Mouse (Mus musculus): ENCODE measurements at regions not wholly inside any gene's neighbourhood (a gene's known extent, or its start where the extent isn't known, plus 50 kb on each side); places are given as distances from the start of the nearest gene placed in this dataset.

DNA sequence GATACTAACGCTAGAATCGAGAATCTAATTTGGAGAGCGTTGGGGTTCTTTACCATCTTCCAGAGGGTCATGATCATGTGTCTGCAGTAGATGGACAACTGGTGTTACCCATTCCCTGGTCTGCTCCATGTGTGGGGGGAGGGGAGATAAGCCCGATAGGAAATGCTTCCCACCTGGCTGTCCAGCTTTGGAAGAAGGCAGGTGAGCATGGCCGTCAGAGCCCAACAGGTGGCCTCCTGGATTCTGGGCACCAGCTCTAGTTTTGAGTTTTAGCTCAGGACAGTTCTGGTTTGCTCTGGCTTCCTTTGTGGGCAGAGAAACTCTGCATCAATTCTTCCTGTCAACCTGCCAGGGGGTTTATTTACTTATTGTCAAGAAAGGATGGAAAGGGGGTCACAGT, 60.5 kb upstream of the Cnih3 start:
- WGBS = 66% methylated on average over 5 of the region's 5 CpGs

DNA sequence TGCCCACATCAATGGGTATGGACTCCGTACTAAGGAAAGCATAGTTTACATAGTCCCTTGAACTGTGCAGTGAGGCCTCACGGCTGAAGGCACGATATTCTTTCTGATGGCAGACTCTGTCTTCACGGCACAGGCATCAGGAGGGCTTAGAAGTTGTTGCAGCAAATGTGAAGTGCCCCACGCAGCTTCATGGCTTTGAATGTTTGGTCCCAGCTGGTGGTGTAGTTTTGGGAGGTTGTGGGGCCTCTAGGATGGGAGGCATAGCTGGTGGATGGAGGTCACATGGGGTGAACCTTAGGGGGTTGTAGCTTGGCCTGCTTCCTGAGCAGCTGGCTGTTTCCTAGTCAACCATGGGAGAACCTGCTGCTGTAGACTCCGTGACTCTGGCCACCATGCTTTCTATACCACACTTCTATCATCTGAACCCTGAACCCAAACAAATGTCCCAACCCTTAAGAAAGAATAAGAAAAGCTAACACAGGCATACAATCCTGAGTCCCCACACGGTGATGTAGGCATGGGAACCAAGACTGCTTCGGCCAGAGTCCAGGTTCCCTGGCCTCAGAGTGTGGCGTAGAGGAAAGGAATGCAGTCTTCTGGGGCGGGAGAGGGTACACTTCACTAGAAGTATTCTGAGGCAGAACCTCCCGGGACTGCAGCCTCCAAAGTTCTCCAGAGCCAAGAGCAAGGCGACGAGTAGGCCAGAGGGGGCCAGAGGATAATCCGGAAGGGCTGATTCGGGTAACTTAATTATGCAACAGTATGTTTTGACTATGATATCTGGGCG, 59.2 kb upstream of the Cnih3 start:
- Histone ChIP-seq H3K9ac (replicated peaks; ENCODE audit: low read depth, low read length) (no peak overlapping the region), H3K27me3 (ENCODE audit: control insufficient read depth, insufficient read depth, low read length) (no peaks in the 10 kb centered on the region), H3K4me1 (ENCODE audit: control insufficient read depth, insufficient read depth, low read length) (no peaks in the 10 kb centered on the region), H3K36me3 (ENCODE audit: control insufficient read depth, insufficient read depth, low read length) (no peaks in the 10 kb centered on the region), H3K4me2 (replicated peaks; ENCODE audit: low read depth, low read length) (no peak overlapping the region), H3K9me3 (ENCODE audit: control insufficient read depth, low read depth, low read length) (no peaks in the 10 kb centered on the region), H3K4me3 (ENCODE audit: low read depth, low read length) (no peak overlapping the region), H3K27ac (ENCODE audit: low read length) (no peak overlapping the region)
- ATAC-seq (ENCODE audit: insufficient number of reproducible peaks, insufficient read depth, low FRiP score, low read depth) = 0 out of 2 replicates have a peak, but pooled peaks have one; percentile 28
- 78% methylated on average over 16 of the region's 16 CpGs for WGBS

More for the DNA sequence above, 60.5 kb upstream of the Cnih3 start:
- ATAC-seq (ENCODE audit: insufficient number of reproducible peaks, insufficient read depth, low FRiP score, low read depth) = no peak
- H3K4me1 ChIP-seq (ENCODE audit: control insufficient read depth, insufficient read depth, low read length) = no peaks in the 10 kb centered on the region
- H3K4me3 ChIP-seq (ENCODE audit: low read depth, low read length) = no peak overlapping the region
- no peak overlapping the region for H3K9ac ChIP-seq (replicated peaks; ENCODE audit: low read depth, low read length)
- no peak overlapping the region for H3K27ac ChIP-seq (ENCODE audit: low read length)
- no peaks in the 10 kb centered on the region for H3K9me3 ChIP-seq (ENCODE audit: control insufficient read depth, low read depth, low read length)
- H3K36me3 ChIP-seq (ENCODE audit: control insufficient read depth, insufficient read depth, low read length) = no peaks in the 10 kb centered on the region
- H3K4me2 ChIP-seq (replicated peaks; ENCODE audit: low read depth, low read length) = no peak overlapping the region
- no peaks in the 10 kb centered on the region for H3K27me3 ChIP-seq (ENCODE audit: control insufficient read depth, insufficient read depth, low read length)

GRCm38 (mm10) chr1:181295651-181296050, 56.8 kb upstream of the Cnih3 start:
- no peak overlapping the region for H3K4me2 ChIP-seq (replicated peaks; ENCODE audit: low read depth, low read length)
- no peaks in the 10 kb centered on the region for H3K9me3 ChIP-seq (ENCODE audit: control insufficient read depth, low read depth, low read length)
- no peaks in the 10 kb centered on the region for H3K36me3 ChIP-seq (ENCODE audit: control insufficient read depth, insufficient read depth, low read length)
- no peak overlapping the region for H3K9ac ChIP-seq (replicated peaks; ENCODE audit: low read depth, low read length)
- no peaks in the 10 kb centered on the region for H3K27me3 ChIP-seq (ENCODE audit: control insufficient read depth, insufficient read depth, low read length)
- no peak overlapping the region for H3K27ac ChIP-seq (ENCODE audit: low read length)
- H3K4me3 ChIP-seq (ENCODE audit: low read depth, low read length) = no peak overlapping the region
- ATAC-seq (ENCODE audit: insufficient number of reproducible peaks, insufficient read depth, low FRiP score, low read depth) = no peak
- H3K4me1 ChIP-seq (ENCODE audit: control insufficient read depth, insufficient read depth, low read length) = no peaks in the 10 kb centered on the region
- 83% methylated on average over 4 of the region's 4 CpGs for WGBS

DNA sequence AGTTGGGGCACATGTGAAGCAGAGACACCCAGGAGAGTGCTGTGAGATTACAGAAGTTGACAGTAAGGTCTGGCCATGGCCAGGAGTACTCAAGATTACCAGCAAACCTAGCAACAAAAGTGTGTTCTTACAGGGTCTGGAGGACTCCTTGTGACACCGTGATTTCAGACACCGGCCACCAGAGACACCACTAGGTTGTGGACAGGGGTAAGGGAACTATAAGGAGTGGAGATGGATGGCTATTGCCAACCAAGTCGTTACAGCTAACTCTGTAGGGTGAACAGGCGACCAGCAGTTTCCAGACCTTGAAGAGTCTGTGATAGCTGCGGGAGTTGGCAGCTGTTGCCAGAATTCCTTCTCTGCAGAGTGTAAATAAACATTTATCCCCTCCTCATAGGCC, 54.4 kb upstream of the Cnih3 start:
- no peak overlapping the region for H3K9ac ChIP-seq (replicated peaks; ENCODE audit: low read depth, low read length)
- H3K9me3 ChIP-seq (ENCODE audit: control insufficient read depth, low read depth, low read length) = no peaks in the 10 kb centered on the region
- no peak for ATAC-seq (ENCODE audit: insufficient number of reproducible peaks, insufficient read depth, low FRiP score, low read depth)
- no peaks in the 10 kb centered on the region for H3K4me1 ChIP-seq (ENCODE audit: control insufficient read depth, insufficient read depth, low read length)
- H3K4me3 ChIP-seq (ENCODE audit: low read depth, low read length) = no peak overlapping the region
- H3K36me3 ChIP-seq (ENCODE audit: control insufficient read depth, insufficient read depth, low read length) = no peaks in the 10 kb centered on the region
- no peak overlapping the region for H3K4me2 ChIP-seq (replicated peaks; ENCODE audit: low read depth, low read length)
- H3K27me3 ChIP-seq (ENCODE audit: control insufficient read depth, insufficient read depth, low read length) = no peaks in the 10 kb centered on the region
- WGBS = 52% methylated on average over 5 of the region's 5 CpGs
- H3K27ac ChIP-seq (ENCODE audit: low read length) = no peak overlapping the region

GRCm38 (mm10) chr1:181299075-181299665, 53.3 kb upstream of the Cnih3 start:
- Histone ChIP-seq H3K4me2 (replicated peaks; ENCODE audit: low read depth, low read length) (no peak overlapping the region), H3K27me3 (ENCODE audit: control insufficient read depth, insufficient read depth, low read length) (no peaks in the 10 kb centered on the region), H3K4me3 (ENCODE audit: low read depth, low read length) (no peak overlapping the region), H3K36me3 (ENCODE audit: control insufficient read depth, insufficient read depth, low read length) (no peaks in the 10 kb centered on the region), H3K4me1 (ENCODE audit: control insufficient read depth, insufficient read depth, low read length) (no peaks in the 10 kb centered on the region), H3K9ac (replicated peaks; ENCODE audit: low read depth, low read length) (no peak overlapping the region), H3K27ac (ENCODE audit: low read length) (no peak overlapping the region), H3K9me3 (ENCODE audit: control insufficient read depth, low read depth, low read length) (no peaks in the 10 kb centered on the region)
- no peak for ATAC-seq (ENCODE audit: insufficient number of reproducible peaks, insufficient read depth, low FRiP score, low read depth)
- 85% methylated on average over 14 of the region's 14 CpGs for WGBS

- H3K27me3 ChIP-seq (ENCODE audit: control insufficient read depth, insufficient read depth, low read length) = no peaks in the 10 kb centered on the region
- no peaks in the 10 kb centered on the region for H3K4me1 ChIP-seq (ENCODE audit: control insufficient read depth, insufficient read depth, low read length)
- H3K27ac ChIP-seq (ENCODE audit: low read length) = no peak overlapping the region
- H3K9me3 ChIP-seq (ENCODE audit: control insufficient read depth, low read depth, low read length) = no peaks in the 10 kb centered on the region
- H3K36me3 ChIP-seq (ENCODE audit: control insufficient read depth, insufficient read depth, low read length) = no peaks in the 10 kb centered on the region
- H3K4me3 ChIP-seq (ENCODE audit: low read depth, low read length) = no peak overlapping the region
- H3K9ac ChIP-seq (replicated peaks; ENCODE audit: low read depth, low read length) = no peak overlapping the region
- ATAC-seq (ENCODE audit: insufficient number of reproducible peaks, insufficient read depth, low FRiP score, low read depth) = no peak
- 64% methylated on average over 6 of the region's 6 CpGs for WGBS
- H3K4me2 ChIP-seq (replicated peaks; ENCODE audit: low read depth, low read length) = no peak overlapping the region
Observed at GRCm38 (mm10) chr1:181299826-181300225, 52.6 kb upstream of the Cnih3 start.

DNA sequence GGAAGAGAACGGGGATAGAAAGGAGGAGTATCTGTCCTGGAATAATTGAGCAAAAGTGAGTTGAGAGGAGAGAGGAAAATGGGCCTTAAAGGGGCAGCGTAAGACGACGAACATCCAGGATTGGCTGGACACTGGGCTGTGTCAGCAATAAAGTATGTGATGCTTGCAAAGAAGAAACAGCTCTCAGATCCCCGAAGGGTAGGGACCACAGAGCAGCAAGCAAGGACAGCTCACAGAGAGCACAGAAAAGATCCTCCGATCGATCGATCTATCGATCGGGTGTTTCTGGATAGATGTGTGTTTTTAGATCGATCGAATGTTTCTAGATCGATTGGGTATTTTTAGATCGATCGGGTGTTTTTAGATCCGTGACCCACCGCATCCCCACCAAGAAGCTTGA, 50.3 kb upstream of the Cnih3 start:
- H3K27me3 ChIP-seq (ENCODE audit: control insufficient read depth, insufficient read depth, low read length) = no peaks in the 10 kb centered on the region
- no peaks in the 10 kb centered on the region for H3K9me3 ChIP-seq (ENCODE audit: control insufficient read depth, low read depth, low read length)
- H3K4me3 ChIP-seq (ENCODE audit: low read depth, low read length) = no peak overlapping the region
- no peaks in the 10 kb centered on the region for H3K36me3 ChIP-seq (ENCODE audit: control insufficient read depth, insufficient read depth, low read length)
- WGBS = 93% methylated on average over 17 of the region's 17 CpGs
- no peak overlapping the region for H3K27ac ChIP-seq (ENCODE audit: low read length)
- ATAC-seq (ENCODE audit: insufficient number of reproducible peaks, insufficient read depth, low FRiP score, low read depth) = no peak
- no peak overlapping the region for H3K4me2 ChIP-seq (replicated peaks; ENCODE audit: low read depth, low read length)
- no peaks in the 10 kb centered on the region for H3K4me1 ChIP-seq (ENCODE audit: control insufficient read depth, insufficient read depth, low read length)
- H3K9ac ChIP-seq (replicated peaks; ENCODE audit: low read depth, low read length) = no peak overlapping the region

Data from stomach, embryonic 14.5 days (tissue).